Mouse (Mus musculus) limb, embryonic 10.5 days (tissue): ENCODE results near the gene Gpr55. TPM values are rescaled to one million over a fixed set of nuclear protein-coding genes. Genes with fewer than 3 reads are reported as not detected.

Experiments
- polyA plus RNA-seq: library from polyadenylated mRNA; unstranded; fragments of >200 nt; fragmentation: Nextera tagmentation; extraction: Ambion mirVana; gene quantifications from 2 replicates; pipeline ENCODE4 v1.2.1, GENCODE M21; 2016

Gene Gpr55
- polyA plus RNA-seq, 1 experiment from 2014 or later, result not detected

Other genes starting within 250 kb of the Gpr55 start
- 0.48 and 0.74 TPM in 2 replicates for gene A630001G21Rik, start 182.4 kb downstream of the Gpr55 start, polyA plus RNA-seq
- 28.1 and 33.5 TPM in 2 replicates for gene Cab39, start 167.6 kb downstream of the Gpr55 start, polyA plus RNA-seq
- gene Itm2c, start 66.7 kb downstream of the Gpr55 start, polyA plus RNA-seq, result 170 and 188 TPM in 2 replicates
- 0.13 TPM in 1 of 2 replicates, not detected in the other for gene 4933407L21Rik, start 32.5 kb downstream of the Gpr55 start, polyA plus RNA-seq
- gene Spata3, start 55.8 kb upstream of the Gpr55 start, polyA plus RNA-seq, result not detected in 2 replicates
- 0.19 and 0.28 TPM in 2 replicates for gene 2810459M11Rik, start 84.9 kb upstream of the Gpr55 start, polyA plus RNA-seq
- gene Psmd1, start 103.4 kb upstream of the Gpr55 start, polyA plus RNA-seq, result 220 and 233 TPM in 2 replicates
- gene Htr2b, start 151.0 kb upstream of the Gpr55 start, polyA plus RNA-seq, result 0.28 and 0.50 TPM in 2 replicates
- gene Gm21972, start 172.6 kb upstream of the Gpr55 start, polyA plus RNA-seq, result not detected in 2 replicates
- 34.6 and 37.3 TPM in 2 replicates for gene Armc9, start 193.8 kb upstream of the Gpr55 start, polyA plus RNA-seq